Mouse (Mus musculus) forebrain, postnatal 0 days (tissue): ENCODE data around the gene 6430628N08Rik. TPM values are rescaled to one million over a fixed set of nuclear protein-coding genes. Genes with fewer than 3 reads are reported as not detected.
A peak's percentile ranks its signal among the peaks of the same experiment; 100 is the strongest.

Experiments used
- ATAC-seq: fragments of 200-750 bp; cut with Nextera tagmentation; 2 replicates; pipeline ENCODE4 v1.8.0; 2017; ENCODE audit warnings: mild to moderate bottlenecking, moderate library complexity
- DNase-seq: peaks from one replicate; pipeline ENCODE4 v3.0.0-alpha.2; 2015
- H3K27ac ChIP-seq: fragments of 300-500 bp; sonication (generic); 2 replicates; pipeline ENCODE4 v1.5.1; 2014; ENCODE audit warnings: low read depth, mild to moderate bottlenecking, antibody characterized with exemption, low read length, moderate library complexity, mixed read lengths
- H3K27me3 ChIP-seq: fragments of 300-500 bp; sonication (generic); 2 replicates; pipeline ENCODE4 v1.6.1; 2014; ENCODE audit warnings: mild to moderate bottlenecking, low read length, mixed read lengths; ENCODE audit not compliant: insufficient read depth
- H3K36me3 ChIP-seq: fragments of 300-500 bp; sonication (generic); 2 replicates; pipeline ENCODE4 v1.6.1; 2014; ENCODE audit warnings: mild to moderate bottlenecking, moderate library complexity; ENCODE audit not compliant: insufficient read depth
- H3K4me1 ChIP-seq: fragments of 300-500 bp; sonication (generic); 2 replicates; pipeline ENCODE4 v1.6.1; 2014; ENCODE audit warnings: antibody characterized with exemption; ENCODE audit not compliant: insufficient read depth
- H3K4me2 ChIP-seq: fragments of 300-500 bp; sonication (generic); 2 replicates; pipeline ENCODE4 v1.6.1; 2014; ENCODE audit warnings: low read depth, mild to moderate bottlenecking, moderate library complexity
- H3K4me3 ChIP-seq: fragments of 300-500 bp; sonication (generic); 2 replicates; pipeline ENCODE4 v1.5.1; 2014; ENCODE audit warnings: low read depth, low read length, mixed read lengths
- H3K9ac ChIP-seq: fragments of 300-500 bp; sonication (generic); 2 replicates; pipeline ENCODE4 v1.6.1; 2014; ENCODE audit warnings: mild to moderate bottlenecking
- H3K9me3 ChIP-seq: fragments of 300-500 bp; sonication (generic); 2 replicates; pipeline ENCODE4 v1.6.1; 2016; ENCODE audit warnings: low read length
- CTCF ChIP-seq: sonication (generic); IDR thresholded peaks from 2 replicates; pipeline ENCODE4 v1.5.1; 2016; ENCODE audit warnings: antibody characterized with exemption, control low read depth, low read depth
- WGBS: fragments of 180-500 bp; shearing (Covaris S2); extraction: QIAGEN DNeasy Blood & Tissue Kit; methylation state at CpG from one replicate; pipeline ENCODE4 v1.1.7; 2014; 5-methylcytosine and 5-hydroxymethylcytosine counted together
- polyA plus RNA-seq: library from polyadenylated mRNA; unstranded; fragments of >200 nt; fragmentation: Nextera tagmentation; extraction: Ambion mirVana; gene quantifications from 2 replicates; pipeline ENCODE4 v1.2.1, GENCODE M21; 2015
- total RNA-seq: library from RNA; depleted of rRNA; stranded (reverse); fragments of >200 nt; gene quantifications from 2 replicates; pipeline ENCODE4 v1.2.3, GENCODE M21; 2014

Gene 6430628N08Rik
- total and polyA plus RNA-seq, 2 experiments from 2014 or later: 0.62 to 1.4 TPM

GRCm38 (mm10) chr4:115850631-115851030, 39.8 kb upstream of the 6430628N08Rik start:
- H3K27me3 ChIP-seq: no peaks in the 10 kb centered on the region
- no peaks in the 10 kb centered on the region for H3K4me1 ChIP-seq
- no peak for DNase-seq
- no peak for TF ChIP-seq CTCF
- H3K9ac ChIP-seq: no peak overlapping the region
- no peak for ATAC-seq
- no peak overlapping the region for H3K27ac ChIP-seq
- H3K9me3 ChIP-seq: no peaks in the 10 kb centered on the region
- H3K4me3 ChIP-seq: no peak overlapping the region
- no peak overlapping the region for H3K4me2 ChIP-seq
- H3K36me3 ChIP-seq: peaks cover 10% of the 10 kb centered on the region; the same call in 1 of the 2 replicates
- WGBS: 64% methylated on average over 2 of the region's 2 CpGs

GRCm38 (mm10) chr4:115851569-115851968, 38.9 kb upstream of the 6430628N08Rik start:
- H3K4me1 ChIP-seq: no peaks in the 10 kb centered on the region
- ATAC-seq: no peak
- no peak overlapping the region for H3K4me2 ChIP-seq
- H3K4me3 ChIP-seq: no peak overlapping the region
- peaks cover 10% of the 10 kb centered on the region; the same call in 1 of the 2 replicates for H3K36me3 ChIP-seq
- no peak for TF ChIP-seq CTCF
- 90% methylated on average over 6 of the region's 6 CpGs for WGBS
- H3K27me3 ChIP-seq: no peaks in the 10 kb centered on the region
- no peak overlapping the region for H3K9ac ChIP-seq
- no peak for DNase-seq
- H3K27ac ChIP-seq: no peak overlapping the region
- H3K9me3 ChIP-seq: no peaks in the 10 kb centered on the region

GRCm38 (mm10) chr4:115855100-115855499, 35.4 kb upstream of the 6430628N08Rik start:
- H3K4me2 ChIP-seq: no peak overlapping the region
- no peaks in the 10 kb centered on the region for H3K4me1 ChIP-seq
- 64% methylated on average over 6 of the region's 6 CpGs for WGBS
- no peaks in the 10 kb centered on the region for H3K9me3 ChIP-seq
- peaks cover 14% of the 10 kb centered on the region for H3K36me3 ChIP-seq
- no peak overlapping the region for H3K9ac ChIP-seq
- DNase-seq (no peak), ATAC-seq (no peak)
- H3K4me3 ChIP-seq: no peak overlapping the region
- no peak for TF ChIP-seq CTCF
- no peaks in the 10 kb centered on the region for H3K27me3 ChIP-seq
- H3K27ac ChIP-seq: no peak overlapping the region

DNA sequence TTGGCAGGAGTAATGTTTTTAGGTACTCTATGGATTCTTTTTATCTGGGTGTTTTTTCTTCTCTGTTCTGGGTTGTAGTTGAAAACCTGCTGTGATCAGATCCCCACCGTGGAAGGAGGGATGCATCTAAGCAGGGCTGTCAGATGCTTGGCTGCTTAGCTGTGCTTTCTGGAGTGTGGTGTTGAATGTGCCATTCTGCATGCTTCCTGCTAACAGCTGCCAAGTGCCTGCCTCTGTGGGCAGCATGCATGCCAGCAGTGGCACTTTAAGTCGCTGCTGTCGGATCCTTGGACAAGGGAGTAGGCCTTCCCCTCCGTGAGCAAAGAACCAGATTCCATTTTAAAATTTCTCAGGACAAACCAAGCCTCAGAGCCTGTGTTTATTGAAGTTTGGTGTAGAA, 34.9 kb upstream of the 6430628N08Rik start:
- DNase-seq (peak; percentile 49), ATAC-seq (peak; percentile 74; the same call in 1 of the 2 replicates)
- no peaks in the 10 kb centered on the region for H3K9me3 ChIP-seq
- H3K4me2 ChIP-seq: no peak overlapping the region
- 0 out of 2 replicates have a peak overlapping the region, but pooled peaks have one; percentile 10 for H3K27ac ChIP-seq
- H3K4me1 ChIP-seq: no peaks in the 10 kb centered on the region
- no peaks in the 10 kb centered on the region for H3K27me3 ChIP-seq
- no peak overlapping the region for H3K9ac ChIP-seq
- H3K4me3 ChIP-seq: no peak overlapping the region
- TF ChIP-seq CTCF: no peak
- peaks cover 17% of the 10 kb centered on the region for H3K36me3 ChIP-seq
- 18% methylated on average over 4 of the region's 4 CpGs for WGBS

DNA sequence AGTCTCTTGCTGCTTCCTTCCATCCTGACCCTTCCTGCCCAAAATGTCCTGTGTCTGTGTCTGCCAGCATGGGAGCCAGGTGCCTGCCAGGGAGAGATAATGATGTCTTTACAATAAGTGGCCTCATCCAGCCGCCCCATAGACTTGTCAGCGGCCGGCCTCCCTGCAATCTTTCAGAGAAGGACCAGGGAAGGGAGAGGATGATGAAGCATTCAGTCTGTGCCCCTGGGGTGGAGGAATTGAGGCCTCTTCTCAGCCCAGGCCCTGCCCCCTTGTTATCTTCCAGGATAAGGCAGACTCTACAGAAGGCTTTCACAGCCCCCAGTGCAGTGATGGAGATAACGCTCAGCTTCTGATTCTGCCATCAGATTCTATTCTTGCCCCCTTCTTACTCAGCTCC, 34.2 kb upstream of the 6430628N08Rik start:
- H3K9ac ChIP-seq: no peak overlapping the region
- no peak overlapping the region for H3K27ac ChIP-seq
- H3K4me1 ChIP-seq: no peaks in the 10 kb centered on the region
- no peak for TF ChIP-seq CTCF
- WGBS: 47% methylated on average over 4 of the region's 4 CpGs
- H3K36me3 ChIP-seq: peaks cover 16% of the 10 kb centered on the region
- ATAC-seq: no peak
- H3K4me2 ChIP-seq: no peak overlapping the region
- no peaks in the 10 kb centered on the region for H3K9me3 ChIP-seq
- H3K27me3 ChIP-seq: no peaks in the 10 kb centered on the region
- DNase-seq: no peak
- H3K4me3 ChIP-seq: no peak overlapping the region

GRCm38 (mm10) chr4:115857293-115857883, 33.1 kb upstream of the 6430628N08Rik start:
- Histone ChIP-seq H3K4me1 (no peaks in the 10 kb centered on the region), H3K36me3 (peaks cover 12% of the 10 kb centered on the region; the same call in 1 of the 2 replicates), H3K27me3 (no peaks in the 10 kb centered on the region), H3K9ac (no peak overlapping the region), H3K4me3 (no peak overlapping the region), H3K9me3 (no peaks in the 10 kb centered on the region), H3K4me2 (no peak overlapping the region), H3K27ac (no peak overlapping the region)
- TF ChIP-seq CTCF: no peak
- ATAC-seq (no peak), DNase-seq (no peak)
- WGBS: 82% methylated on average over 9 of the region's 9 CpGs

GRCm38 (mm10) chr4:115863352-115863751, 27.1 kb upstream of the 6430628N08Rik start:
- no peak overlapping the region for H3K4me2 ChIP-seq
- whole genome bisulfite sequencing: 63% methylated on average over 7 of the region's 7 CpGs
- H3K9me3 ChIP-seq: no peaks in the 10 kb centered on the region
- H3K27ac ChIP-seq: no peak overlapping the region
- H3K36me3 ChIP-seq: peaks cover 7% of the 10 kb centered on the region; the same call in 1 of the 2 replicates
- H3K4me3 ChIP-seq: no peak overlapping the region
- H3K4me1 ChIP-seq: no peaks in the 10 kb centered on the region
- H3K9ac ChIP-seq: no peak overlapping the region
- DNase-seq (no peak), ATAC-seq (no peak)
- H3K27me3 ChIP-seq: no peaks in the 10 kb centered on the region
- TF ChIP-seq CTCF: no peak
